Mouse (Mus musculus) liver, postnatal 0 days (tissue): Measurements from ENCODE around the gene Pdzrn3.

ENCODE experiments used
- CTCF ChIP-seq: sonication (generic); IDR thresholded peaks from 2 replicates; pipeline ENCODE4 v1.5.1; 2016; ENCODE audit warnings: antibody characterized with exemption, low read depth
- EP300 ChIP-seq: IDR thresholded peaks from 2 replicates; pipeline ENCODE4 v1.6.1; 2016; ENCODE audit warnings: antibody characterized with exemption, low read depth, mild to moderate bottlenecking

DNA sequence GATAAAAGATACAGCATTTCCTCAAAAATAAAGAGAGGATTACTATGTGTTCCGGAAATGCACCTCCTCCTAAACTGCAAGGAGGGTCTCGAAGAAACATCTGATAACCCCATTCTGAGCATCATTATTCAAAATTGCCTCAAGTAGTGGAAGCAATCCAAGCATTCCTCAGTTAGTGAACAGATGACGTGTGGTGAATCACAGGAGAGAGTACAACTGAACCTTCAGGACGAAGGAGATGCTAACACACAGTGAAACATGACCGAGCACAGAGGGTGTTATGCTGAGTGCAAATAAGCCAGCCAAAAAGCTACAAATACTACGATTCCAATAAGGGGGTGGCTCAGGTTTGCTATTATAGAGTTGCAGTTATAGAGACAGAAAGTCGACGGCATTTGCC, 101.4 kb downstream of the Pdzrn3 start:
- TF ChIP-seq EP300 (no peak), CTCF (no peak)
